Mouse (Mus musculus) heart, adult 2 months (tissue): ENCODE results near the gene Tgfbr2.

ENCODE experiments used
- CTCF ChIP-seq: fragments of 200-600 bp; IDR thresholded peaks from 2 replicates; pipeline ENCODE4 v1.8.1; 2022; ENCODE audit warnings: antibody characterized with exemption, mild to moderate bottlenecking, moderate library complexity
- EP300 ChIP-seq: fragments of 200-500 bp; IDR thresholded peaks from 2 replicates; pipeline ENCODE4 v1.6.1; 2011; ENCODE audit warnings: low read depth, low read length, control low read depth; ENCODE audit not compliant: insufficient read depth

DNA sequence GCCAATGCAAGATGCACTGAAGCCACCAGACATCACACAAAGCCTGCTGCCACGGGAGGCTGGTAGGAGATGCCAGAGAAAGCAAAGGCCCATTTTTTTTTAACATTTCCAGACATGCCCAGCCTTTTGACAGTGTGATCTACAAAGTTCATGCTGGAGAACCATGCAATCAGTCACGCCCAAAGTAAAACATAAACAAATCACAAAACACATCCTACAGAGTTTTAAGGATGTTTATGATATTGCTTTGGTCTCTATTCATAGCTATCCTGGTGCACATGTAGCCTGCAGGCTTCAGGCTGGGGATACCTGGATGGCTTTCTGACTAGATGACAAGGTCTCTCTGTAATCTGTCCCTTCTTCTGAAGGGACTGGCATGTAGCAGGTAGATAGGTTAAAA lies 46.8 kb downstream of the Tgfbr2 start:
- TF ChIP-seq CTCF = no peak
- no peak for TF ChIP-seq EP300
